Mouse (Mus musculus): ENCODE data around the gene Fgfbp1. TPM values are rescaled to one million over a fixed set of nuclear protein-coding genes. Genes with fewer than 3 reads are reported as not detected.

The Fgfbp1 gene
- total RNA-seq, 2 experiments from 2014 or later = 0.32 to 0.54 TPM

GRCm38 (mm10) chr5:43968634-43969033 lies 12.9 kb downstream of the Fgfbp1 start:
- DNase-seq (ENCODE audit: low spot score in 2 of 2) = no peak
- H3K27ac ChIP-seq = no peak overlapping the region
- no peak overlapping the region for H3K4me3 ChIP-seq
- TF ChIP-seq CTCF (conservative IDR thresholded peaks at IDR 0.05) = no peak

DNA sequence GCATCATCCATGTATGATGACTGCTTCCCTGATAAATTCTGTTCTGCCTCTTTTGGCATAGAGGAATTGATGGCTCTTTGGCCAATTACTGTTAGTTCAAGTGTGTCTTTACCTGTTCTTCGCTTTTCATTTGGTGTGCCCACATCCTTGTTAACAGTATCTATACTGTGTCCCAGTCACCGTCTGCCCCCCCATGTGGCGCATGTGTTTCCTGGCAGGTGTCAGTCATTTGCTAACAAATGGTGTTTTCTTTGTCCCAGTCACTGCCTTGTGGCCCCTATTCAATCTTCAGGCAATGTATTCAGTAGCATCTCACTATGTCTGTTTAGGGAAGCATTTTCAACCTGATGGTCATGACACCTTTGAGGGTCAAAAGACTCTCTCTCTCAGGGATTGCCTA lies 20.5 kb downstream of the Fgfbp1 start:
- no peak for TF ChIP-seq CTCF (conservative IDR thresholded peaks at IDR 0.05)
- DNase-seq (ENCODE audit: low spot score in 2 of 2) = no peak
- Histone ChIP-seq H3K4me3 (no peak overlapping the region), H3K27ac (no peak overlapping the region)

GRCm38 (mm10) chr5:43959884-43960440 lies 21.6 kb downstream of the Fgfbp1 start:
- no peak for DNase-seq (ENCODE audit: low spot score in 2 of 2)
- Histone ChIP-seq H3K4me3 (no peak overlapping the region), H3K27ac (no peak overlapping the region)
- TF ChIP-seq CTCF (conservative IDR thresholded peaks at IDR 0.05) = no peak

DNA sequence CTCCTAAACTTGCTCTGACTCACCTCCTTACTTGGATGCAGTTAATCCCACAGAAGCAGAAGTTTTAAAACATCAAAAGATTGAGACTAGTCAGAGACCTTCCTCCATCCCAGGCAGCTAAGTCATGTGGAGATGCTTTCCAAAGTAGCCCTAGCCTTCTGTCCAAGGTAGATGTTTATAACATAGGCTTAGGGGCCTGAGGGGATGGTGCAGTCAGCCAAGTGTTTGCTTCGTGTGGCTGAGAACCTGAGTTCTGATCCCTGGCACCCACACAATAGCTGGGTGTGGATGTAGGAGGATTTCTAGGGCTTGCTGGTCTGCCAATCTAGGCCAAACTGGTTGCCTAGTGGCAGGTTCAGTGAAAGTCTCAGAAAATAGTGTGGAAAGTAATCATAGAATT lies 28.3 kb downstream of the Fgfbp1 start:
- Histone ChIP-seq H3K27ac (no peak overlapping the region), H3K4me3 (no peak overlapping the region)
- no peak for DNase-seq (ENCODE audit: low spot score in 2 of 2)
- no peak for TF ChIP-seq CTCF (conservative IDR thresholded peaks at IDR 0.05)

DNA sequence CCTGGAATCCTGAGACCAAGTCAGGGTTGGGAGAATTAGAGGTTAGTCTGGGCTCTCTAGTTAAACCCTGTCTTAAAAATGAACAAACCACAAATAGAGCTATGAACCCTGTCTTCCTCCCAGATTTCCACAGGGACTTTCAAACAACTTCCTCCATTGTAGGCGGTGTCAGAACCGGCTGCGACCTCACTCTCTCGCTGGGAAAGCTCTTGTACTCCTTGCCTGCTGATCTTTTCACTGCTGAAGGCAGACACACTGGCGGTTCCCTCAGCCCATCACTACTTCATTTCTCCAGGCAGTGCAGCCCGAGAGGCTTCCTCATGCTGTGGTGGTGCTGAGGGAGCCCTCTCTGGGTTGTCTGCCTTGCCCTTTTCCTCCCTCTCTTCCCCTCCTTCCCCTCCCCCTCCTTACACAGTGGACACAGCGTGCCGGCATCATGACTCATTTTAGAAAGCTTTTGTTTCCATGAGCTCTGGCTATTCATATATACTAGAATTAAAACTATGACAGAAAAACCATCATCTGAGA lies 32.8 kb downstream of the Fgfbp1 start:
- no peak for TF ChIP-seq CTCF (conservative IDR thresholded peaks at IDR 0.05)
- DNase-seq (ENCODE audit: low spot score in 2 of 2) = no peak

GRCm38 (mm10) chr5:43948111-43948743 lies 33.4 kb downstream of the Fgfbp1 start:
- Histone ChIP-seq H3K4me3 (peak overlapping the region; percentile 37), H3K27ac (no peak overlapping the region)
- no peak for TF ChIP-seq CTCF (conservative IDR thresholded peaks at IDR 0.05)
- peak; percentile 0 to 12 for DNase-seq (ENCODE audit: low spot score in 2 of 2)

More for the DNA sequence above, 32.8 kb downstream of the Fgfbp1 start:
- no peak overlapping the region for H3K27ac ChIP-seq
- no peak overlapping the region; the same call in 1 of the 2 replicates for H3K4me3 ChIP-seq

DNA sequence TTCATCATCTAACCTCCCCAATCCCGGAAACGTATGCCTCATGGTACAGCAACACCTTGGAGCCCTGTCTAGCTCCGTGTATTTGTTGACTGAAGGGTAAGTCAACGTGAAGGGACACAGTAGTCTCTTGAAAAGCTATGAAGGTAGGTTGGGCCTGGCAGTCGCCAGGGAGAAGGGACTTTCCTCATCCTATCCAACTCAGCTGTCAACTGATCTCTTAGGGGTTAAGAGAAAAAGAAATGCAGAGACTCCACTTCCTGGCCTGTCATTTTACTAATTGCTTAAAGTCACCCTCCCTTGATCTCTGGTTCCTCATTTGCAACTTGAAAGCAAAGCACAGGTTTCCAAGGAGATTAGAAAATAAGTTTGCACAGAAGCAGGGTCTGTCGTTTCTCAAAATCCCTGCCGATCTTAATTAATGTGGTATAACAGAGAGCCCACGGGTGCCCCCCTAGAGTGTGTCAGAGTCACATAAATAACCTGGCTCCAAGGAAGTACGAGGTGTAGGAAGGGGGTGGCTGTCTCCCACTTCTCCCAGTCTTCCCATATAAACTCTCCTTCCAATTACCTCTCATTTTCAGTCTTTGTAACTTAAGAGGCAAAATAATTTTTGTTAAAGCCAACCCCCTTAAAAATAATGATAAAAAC lies 34.1 kb downstream of the Fgfbp1 start:
- DNase-seq (ENCODE audit: low spot score in 2 of 2) = no peak
- no peak for TF ChIP-seq CTCF (conservative IDR thresholded peaks at IDR 0.05)
- H3K4me3 ChIP-seq = no peak overlapping the region; the same call in 1 of the 2 replicates
- H3K27ac ChIP-seq = no peak overlapping the region

GRCm38 (mm10) chr5:43933269-43933668 lies 48.3 kb downstream of the Fgfbp1 start:
- H3K4me3 ChIP-seq = no peak overlapping the region
- no peak overlapping the region for H3K27ac ChIP-seq
- no peak for DNase-seq (ENCODE audit: low spot score in 2 of 2)
- no peak for TF ChIP-seq CTCF (conservative IDR thresholded peaks at IDR 0.05)

Other genes starting within 250 kb of the Fgfbp1 start
- not detected for gene Bst1, start 162.9 kb downstream of the Fgfbp1 start, total RNA-seq (2021)
- gene Fbxl5, start 160.1 kb downstream of the Fgfbp1 start, total RNA-seq (2021) = 10 to 100 TPM; 89.3 to 97.2 TPM
- 1 to 10 TPM; 6.4 to 6.6 TPM for gene Cd38, start 113.2 kb downstream of the Fgfbp1 start, total RNA-seq (2021)
- 10 to 100 TPM in 1 of 2 experiments, 1 to 10 TPM in 1; 8.2 to 10.1 TPM for gene Gm7879, start 68.6 kb downstream of the Fgfbp1 start, total RNA-seq (2021)
- gene Prom1, start 120.3 kb upstream of the Fgfbp1 start, total RNA-seq (2021) = 10 to 100 TPM; 17.9 to 18.3 TPM
- 10 to 100 TPM; 41.3 to 50.2 TPM for gene Tapt1, start 244.8 kb upstream of the Fgfbp1 start, total RNA-seq (2021)

Measured in layer of hippocampus, adult 2 months (tissue).